Mouse (Mus musculus) forebrain, embryonic 13.5 days (tissue): ENCODE results near the gene Serpinc1. TPM values are rescaled to one million over a fixed set of nuclear protein-coding genes. Genes with fewer than 3 reads are reported as not detected.
A peak's percentile ranks its signal among the peaks of the same experiment; 100 is the strongest.
"Not testable (repeated sequence)": the region's sequence is repeated elsewhere in the genome, so short reads cannot be mapped to it uniquely, and the experiment has no call there.

Source experiments
- ATAC-seq: fragments of 200-750 bp; cut with Nextera tagmentation; 2 replicates; pipeline ENCODE4 v1.8.0; 2017
- H3K27ac ChIP-seq: fragments of 300-500 bp; sonication (generic); 2 replicates; pipeline ENCODE4 v1.5.1; 2015; ENCODE audit warnings: inconsistent platforms, mild to moderate bottlenecking, moderate library complexity
- H3K27me3 ChIP-seq: fragments of 300-500 bp; sonication (generic); 2 replicates; pipeline ENCODE4 v1.6.1; 2015; ENCODE audit warnings: mild to moderate bottlenecking, inconsistent platforms
- H3K36me3 ChIP-seq: fragments of 300-500 bp; sonication (generic); 2 replicates; pipeline ENCODE4 v1.6.1; 2015; ENCODE audit warnings: mild to moderate bottlenecking, inconsistent platforms; ENCODE audit not compliant: poor library complexity, severe bottlenecking
- H3K4me1 ChIP-seq: fragments of 300-500 bp; sonication (generic); 2 replicates; pipeline ENCODE4 v1.6.1; 2015; ENCODE audit warnings: inconsistent platforms
- H3K4me2 ChIP-seq: fragments of 300-500 bp; sonication (generic); 2 replicates; pipeline ENCODE4 v1.6.1; 2015; ENCODE audit warnings: inconsistent platforms, mild to moderate bottlenecking, moderate library complexity
- H3K4me3 ChIP-seq: fragments of 300-500 bp; sonication (generic); 2 replicates; pipeline ENCODE4 v1.5.1; 2015; ENCODE audit warnings: mild to moderate bottlenecking, inconsistent platforms
- H3K9ac ChIP-seq: fragments of 300-500 bp; sonication (generic); 2 replicates; pipeline ENCODE4 v1.6.1; 2015; ENCODE audit warnings: mild to moderate bottlenecking, inconsistent platforms
- H3K9me3 ChIP-seq: fragments of 300-500 bp; sonication (generic); replicated peaks from 2 replicates; pipeline ENCODE4 v1.6.1; 2016; ENCODE audit warnings: inconsistent platforms
- WGBS: fragments of 180-500 bp; shearing (Covaris S2); methylation state at CpG from one replicate; pipeline ENCODE4 v1.1.7; 2015; 5-methylcytosine and 5-hydroxymethylcytosine counted together
- polyA plus RNA-seq: library from polyadenylated mRNA; unstranded; fragments of >200 nt; fragmentation: Nextera tagmentation; extraction: Ambion mirVana; gene quantifications from 2 replicates; pipeline ENCODE4 v1.2.1, GENCODE M21; 2015

Gene Serpinc1
- polyA plus RNA-seq, 1 experiment from 2014 or later: 3.2 TPM

- 90% methylated on average over 2 of the region's 2 CpGs for WGBS
- Histone ChIP-seq H3K27me3 (no peaks in the 10 kb centered on the region), H3K4me2 (no peak overlapping the region)
Measured at GRCm38 (mm10) chr1:161027196-161027595, 48.8 kb downstream of the Serpinc1 start.

GRCm38 (mm10) chr1:161028427-161028826, 50.0 kb downstream of the Serpinc1 start:
- H3K27me3 ChIP-seq, H3K9ac ChIP-seq, ATAC-seq, H3K27ac ChIP-seq, H3K4me1 ChIP-seq, H3K9me3 ChIP-seq, H3K4me2 ChIP-seq, H3K4me3 ChIP-seq: not testable (repeated sequence)
- WGBS: 97% methylated on average over 1 of the region's 1 CpGs
- peaks cover 56% of the 10 kb centered on the region for H3K36me3 ChIP-seq

More at GRCm38 (mm10) chr1:161027196-161027595, 48.8 kb downstream of the Serpinc1 start:
- no peak overlapping the region for H3K27ac ChIP-seq
- H3K4me3 ChIP-seq: no peak overlapping the region
- no peaks in the 10 kb centered on the region for H3K4me1 ChIP-seq
- H3K36me3 ChIP-seq: peaks cover 54% of the 10 kb centered on the region
- no peak overlapping the region for H3K9ac ChIP-seq
- ATAC-seq: no peak
- H3K9me3 ChIP-seq: no peaks in the 10 kb centered on the region

GRCm38 (mm10) chr1:161030058-161030457, 51.7 kb downstream of the Serpinc1 start:
- Histone ChIP-seq H3K9me3 (no peaks in the 10 kb centered on the region), H3K4me1 (peaks cover 13% of the 10 kb centered on the region), H3K4me3 (no peak overlapping the region), H3K4me2 (no peak overlapping the region), H3K27ac (no peak overlapping the region), H3K27me3 (no peaks in the 10 kb centered on the region), H3K9ac (no peak overlapping the region), H3K36me3 (peaks cover 49% of the 10 kb centered on the region)
- WGBS: 94% methylated on average over 3 of the region's 3 CpGs
- no peak for ATAC-seq

- H3K4me2 ChIP-seq: no peak overlapping the region
- H3K4me3 ChIP-seq: no peak overlapping the region
- no peaks in the 10 kb centered on the region for H3K9me3 ChIP-seq
- H3K27me3 ChIP-seq: no peaks in the 10 kb centered on the region
- WGBS: 94% methylated on average over 9 of the region's 9 CpGs
- peaks cover 20% of the 10 kb centered on the region for H3K4me1 ChIP-seq
- no peak overlapping the region for H3K27ac ChIP-seq
- no peak overlapping the region for H3K9ac ChIP-seq
- ATAC-seq: no peak
- peaks cover 48% of the 10 kb centered on the region for H3K36me3 ChIP-seq
Measured at GRCm38 (mm10) chr1:161031881-161032280, 53.5 kb downstream of the Serpinc1 start.

- H3K9ac ChIP-seq: no peak overlapping the region
- peaks cover 46% of the 10 kb centered on the region for H3K36me3 ChIP-seq
- 93% methylated on average over 7 of the region's 7 CpGs for WGBS
- H3K4me2 ChIP-seq: no peak overlapping the region
- H3K4me1 ChIP-seq: peaks cover 24% of the 10 kb centered on the region
- no peaks in the 10 kb centered on the region for H3K9me3 ChIP-seq
- no peaks in the 10 kb centered on the region for H3K27me3 ChIP-seq
- no peak overlapping the region for H3K27ac ChIP-seq
- ATAC-seq: no peak
- no peak overlapping the region for H3K4me3 ChIP-seq
Measured at GRCm38 (mm10) chr1:161032345-161032744, 54.0 kb downstream of the Serpinc1 start.

GRCm38 (mm10) chr1:161033856-161034434, 55.6 kb downstream of the Serpinc1 start:
- peak overlapping the region; percentile 86 for H3K4me3 ChIP-seq
- no peaks in the 10 kb centered on the region for H3K9me3 ChIP-seq
- WGBS: 2% methylated on average over 21 of the region's 21 CpGs
- H3K36me3 ChIP-seq: peaks cover 57% of the 10 kb centered on the region
- H3K9ac ChIP-seq: peak overlapping the region; percentile 98
- peaks cover 38% of the 10 kb centered on the region for H3K4me1 ChIP-seq
- peak overlapping the region; percentile 74 for H3K4me2 ChIP-seq
- no peak for ATAC-seq
- H3K27ac ChIP-seq: peak overlapping the region; percentile 85
- H3K27me3 ChIP-seq: no peaks in the 10 kb centered on the region

- WGBS: under 1% methylated on average over 68 of the region's 76 CpGs
- peak within 1 kb of the TSS; percentile 87 for H3K4me2 ChIP-seq
- H3K4me3 ChIP-seq: peak within 1 kb of the TSS; percentile 86
- peaks cover 59% of the 10 kb centered on the region for H3K36me3 ChIP-seq
- peak within 1 kb of the TSS; percentile 89 for H3K27ac ChIP-seq
- no peaks in the 10 kb centered on the region for H3K9me3 ChIP-seq
- peak; percentile 94 for ATAC-seq
- H3K27me3 ChIP-seq: no peaks in the 10 kb centered on the region
- H3K9ac ChIP-seq: peak within 1 kb of the TSS; percentile 98
- peaks cover 40% of the 10 kb centered on the region for H3K4me1 ChIP-seq
Measured at GRCm38 (mm10) chr1:161034435-161035280, 56.3 kb downstream of the Serpinc1 start, which contains the start of gene Zbtb37. TSS of gene Zbtb37 (minus strand) at chr1:161034849.

GRCm38 (mm10) chr1:161035281-161035785, 56.9 kb downstream of the Serpinc1 start:
- Histone ChIP-seq H3K4me3 (peak overlapping the region; percentile 86), H3K27me3 (no peaks in the 10 kb centered on the region), H3K9ac (peak overlapping the region; percentile 98), H3K9me3 (no peaks in the 10 kb centered on the region), H3K4me2 (peak overlapping the region; percentile 87), H3K36me3 (peaks cover 58% of the 10 kb centered on the region), H3K27ac (peak overlapping the region; percentile 89), H3K4me1 (peaks cover 40% of the 10 kb centered on the region)
- under 1% methylated on average over 14 of the region's 14 CpGs for WGBS
- ATAC-seq: peak; percentile 42

GRCm38 (mm10) chr1:161035786-161036404, 57.5 kb downstream of the Serpinc1 start:
- Histone ChIP-seq H3K4me1 (peaks cover 40% of the 10 kb centered on the region), H3K27me3 (no peaks in the 10 kb centered on the region), H3K36me3 (peaks cover 57% of the 10 kb centered on the region), H3K4me2 (peak overlapping the region; percentile 87), H3K9me3 (no peaks in the 10 kb centered on the region), H3K9ac (peak overlapping the region; percentile 98), H3K27ac (peak overlapping the region; percentile 89), H3K4me3 (peak overlapping the region; percentile 86)
- under 1% methylated on average over 6 of the region's 6 CpGs for WGBS
- no peak for ATAC-seq

GRCm38 (mm10) chr1:161036411-161036841, 58.0 kb downstream of the Serpinc1 start:
- no peak for ATAC-seq
- peak overlapping the region; percentile 89 for H3K27ac ChIP-seq
- peak overlapping the region; percentile 98 for H3K9ac ChIP-seq
- no peaks in the 10 kb centered on the region for H3K27me3 ChIP-seq
- H3K4me2 ChIP-seq: peak overlapping the region; percentile 87
- H3K4me3 ChIP-seq: peak overlapping the region; percentile 86
- no peaks in the 10 kb centered on the region for H3K9me3 ChIP-seq
- H3K4me1 ChIP-seq: peaks cover 40% of the 10 kb centered on the region
- WGBS: 0% methylated on average over 5 of the region's 5 CpGs
- peaks cover 53% of the 10 kb centered on the region for H3K36me3 ChIP-seq

- Histone ChIP-seq H3K9ac (peak overlapping the region; percentile 98), H3K27me3 (no peaks in the 10 kb centered on the region), H3K4me2 (peak overlapping the region; percentile 87), H3K27ac (0 out of 2 replicates have a peak overlapping the region, but pooled peaks have one; percentile 89), H3K36me3 (peaks cover 54% of the 10 kb centered on the region), H3K4me1 (peaks cover 40% of the 10 kb centered on the region), H3K9me3 (no peaks in the 10 kb centered on the region), H3K4me3 (peak overlapping the region; percentile 86)
- ATAC-seq: no peak
- 4% methylated on average over 1 of the region's 1 CpGs for WGBS
Measured at GRCm38 (mm10) chr1:161037026-161037425, 58.6 kb downstream of the Serpinc1 start.
